Mouse (Mus musculus) CD4-positive, CD25-positive, alpha-beta regulatory T cell, adult 4 months (primary cell): ENCODE results near the gene Adamtsl1. TPM values are rescaled to one million over a fixed set of nuclear protein-coding genes. Genes with fewer than 3 reads are reported as not detected.

Source experiments
- ATAC-seq: one replicate; pipeline ENCODE4 v1.8.0; 2017
- polyA plus RNA-seq, 2 experiments: library from polyadenylated mRNA; unstranded; fragments of 100-300 nt; shearing (Covaris generic); gene quantifications; one replicate each; pipeline ENCODE4 v1.2.1; 2017

Adamtsl1 gene
- polyA plus RNA-seq, 2 experiments from 2014 or later = not detected

DNA sequence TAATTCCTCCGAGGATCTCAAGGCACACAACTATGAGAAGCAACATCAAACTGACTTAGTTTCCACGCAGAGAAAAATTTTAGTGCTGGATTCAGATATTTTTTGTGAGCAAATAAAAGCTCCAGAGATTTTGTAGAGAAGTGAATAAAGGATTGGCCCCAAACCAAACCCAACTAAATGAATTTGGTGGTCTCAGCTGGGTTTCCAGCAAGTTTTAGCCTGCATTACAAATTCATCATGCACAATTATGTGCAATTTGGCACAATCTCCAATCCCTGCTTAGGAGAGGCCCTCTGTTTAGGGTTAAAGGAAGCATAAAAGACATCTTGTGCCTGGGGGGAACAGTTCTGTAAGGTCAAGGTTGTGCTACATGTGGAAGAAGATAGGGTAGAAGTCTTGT, 427.9 kb downstream of the Adamtsl1 start:
- no peak for ATAC-seq

DNA sequence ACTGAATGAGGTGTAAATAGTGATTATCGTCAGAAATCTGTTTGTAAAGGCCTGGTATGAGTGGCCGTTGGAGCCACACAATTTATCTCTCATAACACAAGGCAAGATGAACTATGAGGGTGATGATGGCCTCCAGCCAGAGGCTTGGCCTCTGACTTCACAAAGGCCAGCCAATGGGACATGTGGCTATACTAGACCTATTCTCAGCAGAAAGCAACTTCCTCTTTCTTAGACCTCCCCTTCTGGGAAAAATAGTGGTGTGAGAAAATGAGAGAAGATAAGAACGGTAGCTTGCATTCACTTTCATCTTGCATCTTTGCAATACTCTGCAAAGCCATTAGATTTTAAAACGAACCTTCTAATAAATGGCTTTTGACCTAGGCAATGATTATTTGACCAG, 439.6 kb downstream of the Adamtsl1 start:
- no peak for ATAC-seq

DNA sequence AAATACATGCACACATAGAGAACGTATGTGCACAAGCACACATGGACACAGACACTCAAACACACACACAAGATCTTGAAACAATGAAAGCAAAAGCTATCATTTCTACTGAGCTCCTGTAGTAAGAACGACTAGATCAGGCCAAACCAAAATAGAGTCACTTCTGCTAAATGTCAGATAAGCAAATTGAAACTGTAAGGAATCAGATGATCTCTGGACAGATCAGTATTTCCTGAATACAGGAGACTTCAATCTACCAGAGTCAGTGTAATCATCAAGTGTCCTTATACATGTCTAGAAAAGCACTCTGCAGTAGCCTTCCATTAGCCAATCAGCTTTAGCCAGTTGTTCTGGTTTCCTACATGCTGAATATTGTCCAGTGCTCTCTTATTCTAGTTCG, 441.4 kb downstream of the Adamtsl1 start:
- no peak for ATAC-seq

GRCm38 (mm10) chr4:85957266-85957665, 443.3 kb downstream of the Adamtsl1 start:
- ATAC-seq = no peak

DNA sequence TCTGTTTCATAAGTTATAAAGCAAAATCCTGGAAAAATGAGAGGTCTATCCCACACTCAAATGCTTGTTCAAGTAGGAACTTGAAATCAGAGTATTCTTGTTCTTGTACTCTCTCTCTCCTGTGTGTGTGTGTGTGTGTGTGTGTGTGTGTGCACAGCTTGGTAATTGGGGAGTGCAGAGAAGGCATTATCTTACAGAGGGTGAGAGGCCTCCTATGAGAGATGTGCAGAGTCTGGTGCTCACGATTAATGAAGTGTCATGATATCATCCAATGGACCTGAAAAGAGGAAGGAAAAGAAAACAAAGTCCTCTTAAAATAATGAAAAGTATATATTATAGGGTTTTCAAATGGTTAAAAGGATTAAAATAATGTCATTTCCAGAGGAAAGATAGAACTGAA, 443.9 kb downstream of the Adamtsl1 start:
- no peak for ATAC-seq

- no peak for ATAC-seq
Measured at GRCm38 (mm10) chr4:85959019-85959418, 445.0 kb downstream of the Adamtsl1 start.

GRCm38 (mm10) chr4:85976188-85976587, 462.2 kb downstream of the Adamtsl1 start:
- no peak for ATAC-seq

DNA sequence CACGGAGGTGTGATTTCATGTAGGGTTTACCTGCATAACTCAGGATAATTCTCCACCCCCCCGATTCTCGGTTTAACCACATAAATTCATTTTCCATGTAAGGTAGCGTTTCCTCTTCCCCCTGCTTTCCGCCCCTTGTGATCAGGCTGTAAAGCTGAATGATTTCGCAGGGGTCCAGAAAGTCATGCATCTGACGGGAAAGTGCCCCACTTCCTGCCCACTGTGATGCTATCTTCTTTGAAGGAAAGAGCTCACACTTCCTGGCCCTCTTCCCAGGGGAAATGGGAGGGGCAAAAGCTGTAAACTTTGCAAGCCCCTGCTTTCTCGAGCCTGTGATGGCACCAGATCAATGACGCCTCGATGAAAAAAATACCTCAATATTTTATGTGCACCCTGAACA, 465.2 kb downstream of the Adamtsl1 start:
- no peak for ATAC-seq

DNA sequence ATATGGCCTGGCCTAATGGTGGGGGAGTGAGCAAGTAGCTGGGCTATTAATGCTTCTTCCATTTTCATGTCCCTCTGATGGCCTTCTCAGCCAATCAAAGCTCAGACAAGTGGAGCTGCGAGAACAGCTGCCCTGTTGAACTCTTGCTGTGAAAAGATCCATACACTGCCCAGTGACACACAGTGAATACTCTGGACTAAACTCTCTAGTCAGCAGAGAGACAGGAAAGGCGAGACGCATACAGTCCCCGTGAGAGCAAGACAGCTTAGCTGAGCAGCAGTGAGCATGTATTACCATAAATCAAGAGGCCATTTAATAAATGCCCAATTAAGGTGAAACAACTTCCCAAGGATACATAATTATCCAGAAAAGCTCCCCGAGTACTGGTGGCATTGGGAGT, 492.6 kb downstream of the Adamtsl1 start:
- ATAC-seq = no peak

- ATAC-seq = no peak
Measured at GRCm38 (mm10) chr4:86013640-86014039, 499.7 kb downstream of the Adamtsl1 start.

- ATAC-seq = no peak
Measured at GRCm38 (mm10) chr4:86018928-86019327, 505.0 kb downstream of the Adamtsl1 start.

DNA sequence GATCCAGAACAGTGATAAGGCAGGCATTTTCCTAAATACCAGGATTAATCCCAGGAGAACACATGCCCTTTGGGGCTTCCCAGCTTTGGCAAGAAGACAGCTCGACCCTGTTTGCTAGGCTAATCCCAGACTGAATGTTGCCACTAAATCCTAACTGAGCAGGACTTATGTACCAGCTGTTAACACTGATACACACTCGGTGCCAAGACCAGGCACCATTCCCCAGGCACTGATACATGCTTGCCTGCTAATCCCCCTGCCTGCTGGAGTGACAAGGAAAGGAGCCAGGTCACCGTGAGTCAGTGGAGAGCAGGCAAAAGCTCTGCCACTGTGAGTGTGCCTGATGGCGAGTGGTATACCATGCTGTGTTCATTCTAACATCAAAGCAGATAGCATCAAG, 505.6 kb downstream of the Adamtsl1 start:
- no peak for ATAC-seq

GRCm38 (mm10) chr4:86020372-86021090, 506.6 kb downstream of the Adamtsl1 start:
- ATAC-seq = no peak

DNA sequence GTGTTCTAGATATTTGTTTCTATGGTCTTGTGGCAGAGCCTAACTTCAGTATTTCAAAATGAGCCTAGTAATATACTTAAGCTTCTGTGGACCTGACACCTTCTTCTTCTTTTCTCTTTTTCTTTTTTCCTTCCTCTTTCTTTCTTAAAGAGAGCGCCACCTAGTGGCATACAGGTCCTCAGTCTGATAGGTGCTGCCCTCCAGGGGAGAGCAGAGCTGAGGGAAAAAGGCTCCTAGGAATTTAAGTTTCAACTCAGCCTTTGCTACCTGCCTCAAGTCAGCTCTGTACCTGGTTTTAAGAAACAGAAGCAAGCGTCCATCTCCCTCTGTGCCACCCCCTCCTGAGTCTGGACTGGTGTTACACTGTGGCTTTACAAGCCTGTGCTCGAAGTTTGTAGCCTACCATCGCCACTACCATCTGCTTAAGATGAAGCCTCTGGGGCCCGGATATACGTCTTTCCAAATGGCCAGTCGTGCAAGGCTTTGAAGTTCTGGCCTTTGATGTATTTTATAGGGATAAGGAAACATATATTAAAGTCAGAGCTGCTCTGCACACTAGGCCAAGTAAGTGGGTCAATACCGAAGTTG, 510.7 kb downstream of the Adamtsl1 start:
- no peak for ATAC-seq

- no peak for ATAC-seq
Measured at GRCm38 (mm10) chr4:86029486-86029885, 515.5 kb downstream of the Adamtsl1 start.

GRCm38 (mm10) chr4:86030208-86030607, 516.2 kb downstream of the Adamtsl1 start:
- ATAC-seq = no peak

GRCm38 (mm10) chr4:86031041-86031440, 517.1 kb downstream of the Adamtsl1 start:
- ATAC-seq = no peak

- ATAC-seq = no peak
Measured at GRCm38 (mm10) chr4:86040921-86041320, 526.9 kb downstream of the Adamtsl1 start.

DNA sequence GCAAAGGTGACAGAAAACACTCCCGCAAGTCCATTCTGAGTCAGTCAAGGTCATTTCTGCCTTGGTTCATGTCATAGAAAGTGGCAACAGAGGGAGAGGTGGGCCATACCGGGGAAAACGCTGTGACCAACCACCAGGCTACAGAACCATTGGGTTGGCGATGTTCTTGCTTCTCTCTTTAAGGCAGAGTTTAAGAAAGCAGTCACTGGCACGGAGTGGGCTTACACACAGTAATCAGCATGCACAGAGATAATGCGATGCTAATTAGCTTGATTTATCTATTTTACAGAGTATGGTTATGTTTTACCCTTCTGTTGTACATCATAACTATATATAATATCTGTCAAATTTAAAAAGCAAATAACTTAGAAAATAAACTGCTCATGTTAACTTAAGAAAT, 531.5 kb downstream of the Adamtsl1 start:
- ATAC-seq = no peak

DNA sequence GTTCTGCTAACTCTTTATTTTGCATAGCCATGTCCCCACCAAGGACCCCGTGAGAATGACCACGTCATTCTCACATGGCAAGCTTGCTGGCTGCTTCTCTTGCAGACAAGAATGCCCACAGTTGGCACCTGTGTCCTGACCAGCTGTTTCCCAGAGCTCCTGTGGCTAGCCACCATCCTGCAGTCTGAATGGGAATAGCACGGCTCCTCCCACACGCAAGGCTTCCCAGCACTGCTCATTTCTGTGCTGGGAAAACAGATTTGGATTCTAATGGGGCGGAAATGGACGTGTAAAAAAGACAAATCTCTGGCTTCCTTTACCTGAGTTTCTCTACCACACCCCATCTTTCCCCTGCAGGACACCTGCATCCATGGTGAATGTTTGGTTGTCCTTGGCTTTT, 531.9 kb downstream of the Adamtsl1 start:
- ATAC-seq = no peak

DNA sequence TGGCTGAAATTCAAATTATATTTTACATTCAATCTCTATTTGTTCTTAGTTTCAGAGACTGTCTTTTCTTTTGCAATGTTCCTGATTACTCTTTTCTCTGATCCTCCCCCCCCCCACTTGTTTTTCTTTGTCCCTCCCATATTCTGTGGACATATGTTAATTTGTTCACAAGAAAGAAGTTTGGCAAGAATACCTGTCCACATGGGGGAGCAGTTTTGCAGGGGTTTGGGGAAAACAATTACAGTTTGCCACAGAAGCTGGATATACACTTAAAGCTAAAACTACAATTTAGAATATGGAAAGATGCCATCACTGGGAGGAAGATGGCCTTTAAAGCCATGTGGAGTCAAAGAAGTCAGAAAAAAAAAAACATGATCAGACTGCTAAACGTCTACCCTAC, 532.9 kb downstream of the Adamtsl1 start:
- ATAC-seq = no peak

DNA sequence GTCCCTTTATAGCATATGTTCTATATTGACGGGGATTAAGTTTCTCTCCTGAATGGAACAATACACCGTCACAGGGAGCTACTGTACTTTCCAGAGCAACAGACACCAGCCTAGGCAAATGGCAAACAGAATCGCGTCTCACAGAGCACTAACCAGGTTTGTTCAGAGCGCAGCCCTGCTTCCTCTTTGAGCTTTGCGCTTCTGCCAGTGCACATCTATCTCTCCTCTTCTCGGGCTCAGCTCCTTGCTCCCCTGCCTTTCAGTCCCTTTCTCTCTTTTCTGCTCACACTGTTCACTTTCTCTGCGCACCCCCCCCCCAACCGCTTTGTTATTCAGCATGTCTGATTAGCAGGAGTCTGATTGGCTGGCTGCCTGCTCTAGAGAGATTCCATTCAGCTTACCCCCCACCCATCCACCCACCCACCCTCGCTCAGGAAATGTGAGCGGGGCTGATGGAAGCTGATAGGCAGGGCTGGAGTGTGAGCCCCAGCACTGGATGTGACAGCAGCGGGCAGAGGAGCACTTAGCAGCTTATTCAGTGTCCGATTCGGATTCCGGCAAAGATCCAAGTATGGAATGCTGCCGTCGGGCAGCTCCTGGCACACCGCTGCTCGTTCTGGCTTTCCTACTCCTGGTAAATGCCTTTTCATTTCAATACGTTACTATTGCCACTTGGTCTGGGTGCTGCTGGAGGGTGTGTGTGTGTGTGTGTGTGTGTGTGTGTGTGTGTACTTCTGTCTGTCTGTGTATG, 539.7 kb downstream of the Adamtsl1 start:
- no peak for ATAC-seq

DNA sequence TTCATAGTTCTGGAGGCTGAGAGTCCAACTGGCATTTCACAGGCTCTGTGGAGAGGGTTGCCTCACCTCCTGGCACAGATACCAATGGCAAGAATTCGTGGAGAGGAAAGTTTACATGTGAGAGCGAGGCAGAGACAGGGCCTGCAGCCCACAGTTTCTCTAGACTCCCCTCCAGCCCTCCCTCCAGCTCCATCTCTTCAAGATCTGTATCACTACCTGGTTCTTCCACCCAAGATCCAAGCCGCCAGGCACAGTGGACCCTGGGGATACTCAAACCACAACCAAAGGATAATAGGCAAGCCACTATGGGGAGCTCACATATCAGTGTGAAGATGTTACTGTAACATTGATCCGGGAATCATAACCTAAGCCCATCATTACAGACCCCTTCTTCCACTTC, 546.6 kb downstream of the Adamtsl1 start:
- no peak for ATAC-seq

GRCm38 (mm10) chr4:86068376-86068775, 554.4 kb downstream of the Adamtsl1 start:
- no peak for ATAC-seq
